Mouse (Mus musculus) embryonic facial prominence, embryonic 10.5 days (tissue): ENCODE data around the gene Cutal. TPM values are rescaled to one million over a fixed set of nuclear protein-coding genes. Genes with fewer than 3 reads are reported as not detected.
A peak's percentile ranks its signal among the peaks of the same experiment; 100 is the strongest.
"Not testable (repeated sequence)": the region's sequence is repeated elsewhere in the genome, so short reads cannot be mapped to it uniquely, and the experiment has no call there.

Source experiments
- DNase-seq: peaks from one replicate; pipeline ENCODE4 v3.0.0-alpha.2; 2017; ENCODE audit warnings: low spot score
- H3K27ac ChIP-seq: fragments of 300-500 bp; sonication (generic); replicated peaks from 2 replicates; pipeline ENCODE4 v1.5.1; 2016; ENCODE audit warnings: mild to moderate bottlenecking
- H3K27me3 ChIP-seq: fragments of 300-500 bp; sonication (generic); replicated peaks from 2 replicates; pipeline ENCODE4 v1.6.1; 2016; ENCODE audit warnings: low read depth, mild to moderate bottlenecking; ENCODE audit not compliant: poor library complexity, severe bottlenecking
- H3K36me3 ChIP-seq: fragments of 300-500 bp; sonication (generic); replicated peaks from 2 replicates; pipeline ENCODE4 v1.6.1; 2016; ENCODE audit warnings: mild to moderate bottlenecking, moderate library complexity
- H3K4me1 ChIP-seq: fragments of 300-500 bp; sonication (generic); 2 replicates; pipeline ENCODE4 v1.6.1; 2016
- H3K4me3 ChIP-seq: fragments of 300-500 bp; sonication (generic); 2 replicates; pipeline ENCODE4 v1.5.1; 2016; ENCODE audit warnings: mild to moderate bottlenecking, moderate library complexity
- H3K9me3 ChIP-seq: fragments of 300-500 bp; sonication (generic); 2 replicates; pipeline ENCODE4 v1.6.1; 2016; ENCODE audit warnings: mild to moderate bottlenecking
- WGBS: fragments of 180-500 bp; shearing (Covaris S2); methylation state at CpG from one replicate; pipeline ENCODE4 v1.1.7; 2016; 5-methylcytosine and 5-hydroxymethylcytosine counted together
- polyA plus RNA-seq: library from polyadenylated mRNA; unstranded; fragments of >200 nt; fragmentation: Nextera tagmentation; extraction: Ambion mirVana; gene quantifications from 2 replicates; pipeline ENCODE4 v1.2.1, GENCODE M21; 2016

Cutal gene
- polyA plus RNA-seq = 0.09 TPM in 1 of 2 replicates, not detected in the other

DNA sequence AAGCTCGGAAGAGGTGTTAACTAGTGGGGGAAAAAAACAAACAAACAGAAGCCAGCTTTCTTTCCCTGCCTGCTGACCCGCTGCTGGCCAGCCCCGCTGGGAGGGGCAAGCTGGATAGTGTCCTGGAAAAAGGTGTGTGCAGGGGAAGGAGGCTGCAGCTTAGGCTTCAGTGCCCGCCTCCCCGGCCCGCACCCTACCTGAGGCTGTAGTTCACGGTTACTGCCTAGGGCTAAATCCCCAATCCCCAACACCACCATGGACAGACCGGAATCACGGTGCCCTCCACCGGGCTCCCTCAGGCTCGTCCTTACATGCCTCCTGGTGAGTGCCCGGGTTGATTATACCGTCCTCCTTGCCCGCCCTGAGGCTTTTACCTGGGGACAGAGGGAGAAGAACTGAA, at the start of gene Cutal:
Cutal (plus strand) TSS at position 126 of the 400 bp plus-strand sequence.
- WGBS = 3% methylated on average over 14 of the region's 14 CpGs
- peaks cover 25% of the 10 kb centered on the region for H3K4me1 ChIP-seq
- no peaks in the 10 kb centered on the region for H3K36me3 ChIP-seq
- H3K27me3 ChIP-seq = peaks cover 45% of the 10 kb centered on the region
- H3K4me3 ChIP-seq = peak within 1 kb of the TSS; percentile 43
- DNase-seq = peak; percentile 27
- no peaks in the 10 kb centered on the region for H3K9me3 ChIP-seq
- H3K27ac ChIP-seq = 0 out of 2 replicates have a peak within 1 kb of the TSS, but pooled peaks have one; percentile 2

DNA sequence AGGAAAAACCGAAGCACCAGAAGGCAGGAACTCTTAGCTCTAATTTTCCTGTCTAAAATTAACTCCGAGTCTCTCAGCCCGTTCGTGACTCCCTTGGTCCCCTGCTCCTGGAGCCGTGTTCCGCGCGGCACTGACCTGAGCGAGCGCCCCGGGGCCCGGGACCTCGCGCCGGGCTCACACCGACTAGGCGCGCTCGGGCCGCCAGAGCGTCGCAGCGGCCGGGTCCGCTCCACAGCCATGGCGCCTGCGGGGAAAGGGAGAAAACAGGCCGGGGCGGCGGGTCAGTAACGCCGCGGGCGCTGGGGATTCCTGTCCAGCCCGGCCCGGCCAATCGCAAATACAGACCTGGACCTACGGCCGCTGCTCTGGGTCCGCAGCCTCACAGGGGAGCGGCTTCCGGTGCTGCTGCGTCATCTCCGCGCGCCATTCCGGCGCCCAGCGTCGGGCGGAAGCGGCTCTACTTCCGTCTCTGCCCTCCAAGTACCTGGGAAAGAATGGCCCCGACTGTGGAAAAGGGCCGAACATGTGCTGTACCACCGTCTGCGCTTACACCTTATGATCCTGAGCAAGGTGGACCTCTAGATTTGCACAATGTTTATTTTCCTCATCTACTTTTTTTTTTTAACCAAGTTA, 48.3 kb upstream of the Cutal start, which contains the start of gene Fbxw2:
Fbxw2 (minus strand) TSS at position 485 of the 633 bp plus-strand sequence.
- peak; percentile 96 for DNase-seq
- Histone ChIP-seq H3K9me3 (peaks cover 8% of the 10 kb centered on the region; the same call in 1 of the 2 replicates), H3K36me3 (peaks cover 20% of the 10 kb centered on the region), H3K27ac (peak within 1 kb of the TSS; percentile 88), H3K4me3 (peak within 1 kb of the TSS; percentile 85), H3K4me1 (peaks cover 18% of the 10 kb centered on the region), H3K27me3 (no peaks in the 10 kb centered on the region)
- WGBS = under 1% methylated on average over 57 of the region's 57 CpGs

GRCm38 (mm10) chr2:34826460-34827231, 47.5 kb upstream of the Cutal start:
- H3K36me3 ChIP-seq = peaks cover 15% of the 10 kb centered on the region
- peak overlapping the region; percentile 88 for H3K27ac ChIP-seq
- H3K4me1 ChIP-seq = peaks cover 18% of the 10 kb centered on the region
- peak; percentile 27 for DNase-seq
- H3K27me3 ChIP-seq = no peaks in the 10 kb centered on the region
- 37% methylated on average over 20 of the region's 21 CpGs for WGBS
- H3K4me3 ChIP-seq = peak overlapping the region; percentile 85
- peaks cover 8% of the 10 kb centered on the region; the same call in 1 of the 2 replicates for H3K9me3 ChIP-seq

DNA sequence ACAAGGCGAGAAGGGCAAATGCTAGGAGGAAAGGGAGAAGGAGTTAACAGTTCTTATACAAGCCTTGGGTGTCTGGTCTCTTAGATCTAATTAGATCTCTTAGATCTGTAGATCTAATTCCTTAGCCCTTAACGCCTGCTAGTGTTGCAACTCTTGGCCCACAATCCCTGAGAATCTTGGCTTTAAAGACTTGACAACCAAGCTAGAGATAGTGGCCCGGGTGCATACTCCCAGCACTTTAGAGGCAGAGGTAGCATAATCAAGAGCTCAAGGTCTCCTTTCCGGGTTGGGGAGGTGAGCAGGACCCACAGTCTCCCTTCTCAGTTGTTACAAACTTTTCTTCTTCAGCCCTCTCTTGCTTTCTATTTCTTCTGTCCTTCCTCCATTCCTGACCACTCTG, 46.6 kb upstream of the Cutal start:
- no peak overlapping the region for H3K27ac ChIP-seq

DNA sequence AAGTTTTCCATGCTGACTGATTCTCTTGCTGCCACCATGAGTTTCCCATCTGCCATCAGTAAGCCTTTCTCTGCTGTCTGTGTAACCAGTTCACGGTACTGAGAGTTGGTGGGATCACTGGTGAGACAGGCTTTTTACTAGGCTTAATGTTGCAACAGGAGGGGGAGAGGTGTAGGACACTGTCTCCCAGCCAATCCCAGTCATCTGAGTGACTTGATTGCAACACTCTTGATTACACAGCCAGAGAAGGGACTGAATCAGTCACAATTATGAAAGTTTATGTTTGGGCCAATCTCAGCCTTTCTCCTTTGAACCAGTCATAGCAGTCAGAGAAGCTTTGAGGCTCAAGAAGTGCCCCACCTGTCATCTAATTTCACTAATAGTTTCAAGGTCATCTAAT, 46.2 kb upstream of the Cutal start:
- Histone ChIP-seq H3K27me3 (no peaks in the 10 kb centered on the region), H3K36me3 (peaks cover 4% of the 10 kb centered on the region; the same call in 1 of the 2 replicates)

More for the DNA sequence above, 46.6 kb upstream of the Cutal start:
- H3K27me3 ChIP-seq = no peaks in the 10 kb centered on the region
- peaks cover 6% of the 10 kb centered on the region for H3K36me3 ChIP-seq
- peaks cover 8% of the 10 kb centered on the region; the same call in 1 of the 2 replicates for H3K9me3 ChIP-seq
- DNase-seq = no peak
- H3K4me3 ChIP-seq = no peak overlapping the region
- 93% methylated on average over 4 of the region's 4 CpGs for WGBS
- H3K4me1 ChIP-seq = peaks cover 18% of the 10 kb centered on the region

GRCm38 (mm10) chr2:34830066-34830465, 44.1 kb upstream of the Cutal start:
- WGBS = 96% methylated on average over 17 of the region's 17 CpGs
- not testable (repeated sequence) for H3K4me1 ChIP-seq, H3K27ac ChIP-seq, H3K4me3 ChIP-seq, H3K36me3 ChIP-seq, DNase-seq, H3K27me3 ChIP-seq, H3K9me3 ChIP-seq

More for the DNA sequence above, 46.2 kb upstream of the Cutal start:
- Histone ChIP-seq H3K4me3 (no peak overlapping the region), H3K4me1 (peaks cover 18% of the 10 kb centered on the region), H3K27ac (no peak overlapping the region), H3K9me3 (peaks cover 8% of the 10 kb centered on the region; the same call in 1 of the 2 replicates)
- DNase-seq = no peak
- WGBS = 86% methylated on average over 1 of the region's 1 CpGs

DNA sequence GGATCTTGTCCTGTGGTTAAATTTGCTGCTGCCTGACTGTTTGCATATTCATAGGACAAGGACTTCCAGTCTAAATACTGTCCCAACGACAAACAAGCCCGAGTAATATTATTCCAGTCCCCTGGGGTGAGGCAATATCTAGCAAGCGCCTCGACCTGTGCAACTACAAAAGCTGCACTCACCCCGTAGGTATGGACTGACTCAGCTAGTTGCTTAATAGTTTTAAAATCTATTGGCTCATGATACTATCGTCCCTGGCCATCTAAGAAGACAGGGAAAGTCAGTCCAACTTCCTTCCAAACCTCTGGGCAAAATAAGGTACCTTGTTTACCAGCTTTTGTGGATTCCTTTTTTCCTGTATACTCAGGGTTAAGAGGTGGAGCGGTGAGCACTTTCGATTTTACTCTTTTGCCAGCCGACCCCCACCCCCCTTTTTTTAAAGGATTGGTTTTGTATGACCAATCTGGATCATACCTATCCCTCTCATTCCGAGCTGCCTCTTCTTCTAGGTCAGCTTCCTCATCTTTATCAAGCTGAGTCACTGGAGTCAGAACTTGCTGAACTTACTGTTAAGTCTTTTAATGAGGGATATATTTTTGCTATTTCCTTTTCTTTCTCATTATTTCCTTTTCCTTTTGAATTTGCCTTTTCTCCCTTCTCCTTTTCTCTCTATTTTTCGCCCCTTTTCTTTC, 41.3 kb upstream of the Cutal start, which contains the start of gene Gm34653:
Gm34653 (plus strand) TSS at position 242 of the 692 bp plus-strand sequence.
- 74% methylated on average over 11 of the region's 11 CpGs for WGBS
- not testable (repeated sequence) for H3K27ac ChIP-seq, H3K27me3 ChIP-seq, H3K4me1 ChIP-seq, H3K4me3 ChIP-seq, H3K9me3 ChIP-seq, DNase-seq, H3K36me3 ChIP-seq

GRCm38 (mm10) chr2:34833624-34834023, 40.6 kb upstream of the Cutal start:
- H3K27me3 ChIP-seq = no peaks in the 10 kb centered on the region
- H3K9me3 ChIP-seq = peaks cover 8% of the 10 kb centered on the region; the same call in 1 of the 2 replicates
- H3K27ac ChIP-seq = no peak overlapping the region
- WGBS = 88% methylated on average over 17 of the region's 17 CpGs
- no peaks in the 10 kb centered on the region for H3K4me1 ChIP-seq
- H3K36me3 ChIP-seq = no peaks in the 10 kb centered on the region
- no peak for DNase-seq
- no peak overlapping the region for H3K4me3 ChIP-seq

DNA sequence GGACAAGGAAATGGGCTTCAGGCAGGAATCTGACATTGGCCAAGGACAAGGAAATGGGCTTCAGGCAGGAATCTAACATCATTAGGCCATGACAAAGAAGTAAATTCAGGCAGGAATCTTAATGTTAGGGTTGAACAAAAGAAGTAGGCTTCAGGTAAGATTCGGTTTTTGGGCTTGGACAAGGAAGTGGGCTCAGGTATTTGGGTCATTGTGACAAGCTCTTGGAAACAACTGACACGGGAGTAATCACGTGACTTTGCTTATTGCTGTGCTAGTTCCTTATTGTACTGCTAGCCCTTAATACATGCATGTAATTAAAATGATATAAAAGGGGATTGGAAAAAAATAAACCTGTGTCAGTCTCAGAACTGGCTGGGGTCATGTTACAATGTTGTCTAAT, 38.5 kb upstream of the Cutal start:
- DNase-seq = no peak
- 76% methylated on average over 3 of the region's 3 CpGs for WGBS

DNA sequence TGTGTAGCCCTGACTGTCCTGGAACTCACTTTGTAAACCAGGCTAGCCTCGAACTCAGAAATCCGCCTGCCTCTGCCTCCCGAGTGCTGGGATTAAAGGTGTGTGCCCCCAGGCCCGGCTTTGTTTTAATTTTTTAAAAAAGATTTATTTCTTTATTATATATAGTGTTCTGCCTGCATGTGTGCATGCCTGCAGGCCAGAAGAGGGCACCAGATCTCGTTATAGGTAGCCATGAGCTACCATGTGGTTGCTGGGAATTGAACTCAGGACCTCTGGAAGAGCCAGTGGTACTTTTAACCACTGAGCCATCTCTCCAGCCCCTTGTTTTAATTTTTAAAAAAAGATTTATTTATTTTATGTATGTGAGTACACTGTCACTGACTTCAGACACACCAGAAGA, 34.1 kb upstream of the Cutal start:
- 79% methylated on average over 5 of the region's 5 CpGs for WGBS
- H3K4me3 ChIP-seq, H3K4me1 ChIP-seq, H3K27me3 ChIP-seq, H3K27ac ChIP-seq, DNase-seq, H3K36me3 ChIP-seq, H3K9me3 ChIP-seq: not testable (repeated sequence)

More for the DNA sequence above, 38.5 kb upstream of the Cutal start:
- Histone ChIP-seq H3K27me3 (no peaks in the 10 kb centered on the region), H3K27ac (no peak overlapping the region), H3K36me3 (no peaks in the 10 kb centered on the region), H3K4me3 (no peak overlapping the region), H3K4me1 (no peaks in the 10 kb centered on the region), H3K9me3 (no peaks in the 10 kb centered on the region)

DNA sequence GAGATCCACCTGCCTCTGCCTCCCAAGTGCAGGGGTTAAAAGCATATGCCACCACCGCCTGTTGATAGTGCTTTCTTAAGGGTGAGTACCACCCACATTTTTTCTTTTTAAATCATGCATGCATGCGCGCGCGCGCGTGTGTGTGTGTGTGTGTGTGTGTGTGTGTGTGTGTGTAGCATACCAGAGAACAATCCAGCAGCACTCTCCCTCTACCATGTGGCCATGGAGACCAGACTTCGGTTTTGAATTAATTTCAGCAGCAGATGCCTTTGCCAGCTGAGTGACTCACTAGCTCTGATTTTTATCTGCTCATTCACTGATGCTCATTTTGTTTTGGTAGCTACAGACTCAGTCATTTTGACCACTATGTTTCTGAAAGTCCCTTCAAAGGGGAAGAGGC, 32.5 kb upstream of the Cutal start:
- no peak overlapping the region for H3K4me3 ChIP-seq

GRCm38 (mm10) chr2:34843211-34843939, 30.8 kb upstream of the Cutal start:
- Histone ChIP-seq H3K36me3 (0 out of 2 replicates have a peak, but pooled peaks cover 3% of the 10 kb centered on the region), H3K27me3 (no peaks in the 10 kb centered on the region), H3K27ac (no peak overlapping the region), H3K4me3 (no peak overlapping the region), H3K4me1 (no peaks in the 10 kb centered on the region), H3K9me3 (no peaks in the 10 kb centered on the region)
- WGBS = 88% methylated on average over 11 of the region's 11 CpGs
- no peak for DNase-seq

More for the DNA sequence above, 32.5 kb upstream of the Cutal start:
- Histone ChIP-seq H3K36me3 (no peaks in the 10 kb centered on the region), H3K27me3 (no peaks in the 10 kb centered on the region), H3K9me3 (no peaks in the 10 kb centered on the region), H3K27ac (no peak overlapping the region), H3K4me1 (no peaks in the 10 kb centered on the region)
- WGBS = 91% methylated on average over 8 of the region's 8 CpGs
- DNase-seq = no peak
